Mouse (Mus musculus): ENCODE data around the gene Clec2i. TPM values are rescaled to one million over a fixed set of nuclear protein-coding genes. Genes with fewer than 3 reads are reported as not detected.
A peak's percentile ranks its signal among the peaks of the same experiment; 100 is the strongest.

Clec2i gene
- polyA plus RNA-seq, 1 experiment from 2014 or later = 0.06 TPM

DNA sequence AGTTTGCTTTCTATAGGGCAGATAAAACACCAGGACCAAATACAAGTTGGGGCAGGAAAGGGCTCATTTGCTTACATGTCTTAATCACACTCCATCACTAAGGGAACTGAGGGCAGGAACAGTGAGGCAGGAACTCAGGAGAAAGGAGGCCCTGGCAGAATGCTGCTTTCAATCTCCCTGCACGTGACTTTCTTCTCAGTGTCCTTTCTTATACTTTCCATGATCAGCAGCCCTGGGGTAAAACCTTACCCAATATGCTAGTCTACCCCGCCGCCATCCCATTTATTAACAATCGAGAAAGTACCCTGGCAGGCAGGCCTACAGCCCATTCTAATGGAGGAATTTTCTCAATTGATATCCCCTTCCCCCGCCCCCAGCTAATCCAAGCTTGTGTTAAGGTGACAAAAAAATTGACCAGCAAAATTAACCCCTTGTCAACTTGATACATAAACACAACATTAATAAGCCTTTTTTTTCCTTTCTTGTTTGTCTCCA, 42.8 kb upstream of the Clec2i start:
- DNase-seq (ENCODE audit: low spot score) (no peak), ATAC-seq (ENCODE audit: low FRiP score, low TSS enrichment) (no peak)
- Histone ChIP-seq H3K4me2 (replicated peaks; ENCODE audit: low read depth) (no peak overlapping the region), H3K4me1 (replicated peaks; ENCODE audit: control insufficient read depth, insufficient read depth) (no peaks in the 10 kb centered on the region; the same call in 1 of the 2 replicates), H3K36me3 (ENCODE audit: control insufficient read depth, insufficient read depth, low read length) (no peaks in the 10 kb centered on the region), H3K27ac (replicated peaks) (peak overlapping the region; percentile 98), H3K4me3 (ENCODE audit: low read depth, low read length) (no peak overlapping the region), H3K27me3 (ENCODE audit: control insufficient read depth, insufficient read depth, low read length) (no peaks in the 10 kb centered on the region), H3K9ac (ENCODE audit: low read length) (no peak overlapping the region), H3K9me3 (ENCODE audit: control insufficient read depth, low read length) (no peaks in the 10 kb centered on the region)
- WGBS = 78% methylated on average over 5 of the region's 5 CpGs
- TF ChIP-seq EP300 (optimal IDR thresholded peaks at IDR 0.05) (no peak), CTCF (IDR thresholded peaks at IDR 0.05; ENCODE audit: low read depth) (no peak)

GRCm38 (mm10) chr6:128845319-128845979, 41.9 kb upstream of the Clec2i start:
- Histone ChIP-seq H3K4me2 (replicated peaks; ENCODE audit: low read depth) (no peak overlapping the region), H3K27me3 (ENCODE audit: control insufficient read depth, insufficient read depth, low read length) (no peaks in the 10 kb centered on the region), H3K36me3 (ENCODE audit: control insufficient read depth, insufficient read depth, low read length) (no peaks in the 10 kb centered on the region), H3K27ac (replicated peaks) (no peak overlapping the region; the same call in 1 of the 2 replicates), H3K9ac (ENCODE audit: low read length) (no peak overlapping the region), H3K9me3 (ENCODE audit: control insufficient read depth, low read length) (no peaks in the 10 kb centered on the region), H3K4me3 (ENCODE audit: low read depth, low read length) (no peak overlapping the region), H3K4me1 (replicated peaks; ENCODE audit: control insufficient read depth, insufficient read depth) (no peaks in the 10 kb centered on the region; the same call in 1 of the 2 replicates)
- ATAC-seq (ENCODE audit: low FRiP score, low TSS enrichment) (peak; percentile 49), DNase-seq (ENCODE audit: low spot score) (peak; percentile 91)
- TF ChIP-seq CTCF (IDR thresholded peaks at IDR 0.05; ENCODE audit: low read depth) (peak; percentile 98), EP300 (optimal IDR thresholded peaks at IDR 0.05) (no peak)
- WGBS = 42% methylated on average over 7 of the region's 7 CpGs

- Histone ChIP-seq H3K27ac (replicated peaks) (no peak overlapping the region), H3K4me3 (ENCODE audit: low read depth, low read length) (no peak overlapping the region), H3K27me3 (ENCODE audit: control insufficient read depth, insufficient read depth, low read length) (no peaks in the 10 kb centered on the region), H3K36me3 (ENCODE audit: control insufficient read depth, insufficient read depth, low read length) (no peaks in the 10 kb centered on the region), H3K9ac (ENCODE audit: low read length) (no peak overlapping the region), H3K4me2 (replicated peaks; ENCODE audit: low read depth) (no peak overlapping the region), H3K4me1 (replicated peaks; ENCODE audit: control insufficient read depth, insufficient read depth) (no peaks in the 10 kb centered on the region; the same call in 1 of the 2 replicates), H3K9me3 (ENCODE audit: control insufficient read depth, low read length) (no peaks in the 10 kb centered on the region)
- DNase-seq (ENCODE audit: low spot score) (no peak), ATAC-seq (ENCODE audit: low FRiP score, low TSS enrichment) (no peak)
- no peak for TF ChIP-seq CTCF (IDR thresholded peaks at IDR 0.05; ENCODE audit: low read depth)
- no peak for TF ChIP-seq EP300 (optimal IDR thresholded peaks at IDR 0.05)
- WGBS = 72% methylated on average over 6 of the region's 9 CpGs
Measured at GRCm38 (mm10) chr6:128845998-128846542, 41.3 kb upstream of the Clec2i start.

GRCm38 (mm10) chr6:128847401-128847800, 40.0 kb upstream of the Clec2i start:
- DNase-seq (ENCODE audit: low spot score) = no peak
- Histone ChIP-seq H3K9ac (ENCODE audit: low read length) (no peak overlapping the region), H3K4me1 (replicated peaks; ENCODE audit: control insufficient read depth, insufficient read depth) (no peaks in the 10 kb centered on the region; the same call in 1 of the 2 replicates), H3K4me3 (ENCODE audit: low read depth, low read length) (no peak overlapping the region), H3K4me2 (replicated peaks; ENCODE audit: low read depth) (no peak overlapping the region), H3K27ac (replicated peaks) (no peak overlapping the region), H3K9me3 (ENCODE audit: control insufficient read depth, low read length) (no peaks in the 10 kb centered on the region), H3K36me3 (ENCODE audit: control insufficient read depth, insufficient read depth, low read length) (no peaks in the 10 kb centered on the region), H3K27me3 (ENCODE audit: control insufficient read depth, insufficient read depth, low read length) (no peaks in the 10 kb centered on the region)
- TF ChIP-seq EP300 (optimal IDR thresholded peaks at IDR 0.05) (no peak), CTCF (IDR thresholded peaks at IDR 0.05; ENCODE audit: low read depth) (no peak)
- WGBS = 95% methylated on average over 4 of the region's 4 CpGs
- ATAC-seq (ENCODE audit: low FRiP score, low TSS enrichment) = no peak

- Histone ChIP-seq H3K4me3 (ENCODE audit: low read depth, low read length) (no peak overlapping the region), H3K4me2 (replicated peaks; ENCODE audit: low read depth) (no peak overlapping the region), H3K9me3 (ENCODE audit: control insufficient read depth, low read length) (no peaks in the 10 kb centered on the region), H3K36me3 (ENCODE audit: control insufficient read depth, insufficient read depth, low read length) (no peaks in the 10 kb centered on the region), H3K27ac (replicated peaks) (no peak overlapping the region), H3K9ac (ENCODE audit: low read length) (no peak overlapping the region), H3K4me1 (replicated peaks; ENCODE audit: control insufficient read depth, insufficient read depth) (no peaks in the 10 kb centered on the region), H3K27me3 (ENCODE audit: control insufficient read depth, insufficient read depth, low read length) (no peaks in the 10 kb centered on the region)
- ATAC-seq (ENCODE audit: low FRiP score, low TSS enrichment) (peak; percentile 43; the same call in 1 of the 2 replicates), DNase-seq (ENCODE audit: low spot score) (peak; percentile 76)
- WGBS = 52% methylated on average over 2 of the region's 2 CpGs
- TF ChIP-seq EP300 (optimal IDR thresholded peaks at IDR 0.05) = no peak
- peak; percentile 83 for TF ChIP-seq CTCF (IDR thresholded peaks at IDR 0.05; ENCODE audit: low read depth)
Measured at GRCm38 (mm10) chr6:128849902-128850301, 37.5 kb upstream of the Clec2i start.

DNA sequence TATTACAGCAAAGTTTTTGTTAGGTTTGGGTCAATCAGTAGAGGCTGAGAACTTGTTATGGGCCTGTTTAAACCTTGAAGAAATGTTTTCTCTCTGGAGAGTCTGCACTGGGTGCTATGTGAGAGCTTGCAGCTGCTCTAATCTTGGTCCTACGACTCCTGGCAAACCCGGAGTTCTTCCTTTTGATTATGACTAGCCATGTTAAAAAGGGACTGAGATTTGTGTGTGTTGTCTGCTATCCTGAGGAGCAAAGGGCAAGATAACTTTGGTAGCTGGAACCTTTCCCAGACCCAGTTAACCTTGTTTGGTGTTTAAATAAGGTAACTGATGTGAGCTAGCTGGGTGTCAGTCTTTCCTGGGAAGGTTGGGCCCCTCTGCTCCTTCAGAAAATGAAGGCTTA, 36.7 kb upstream of the Clec2i start:
- Histone ChIP-seq H3K4me3 (ENCODE audit: low read depth, low read length) (no peak overlapping the region), H3K27ac (replicated peaks) (no peak overlapping the region), H3K9ac (ENCODE audit: low read length) (no peak overlapping the region), H3K27me3 (ENCODE audit: control insufficient read depth, insufficient read depth, low read length) (no peaks in the 10 kb centered on the region), H3K4me1 (replicated peaks; ENCODE audit: control insufficient read depth, insufficient read depth) (no peaks in the 10 kb centered on the region), H3K36me3 (ENCODE audit: control insufficient read depth, insufficient read depth, low read length) (no peaks in the 10 kb centered on the region), H3K4me2 (replicated peaks; ENCODE audit: low read depth) (no peak overlapping the region), H3K9me3 (ENCODE audit: control insufficient read depth, low read length) (no peaks in the 10 kb centered on the region)
- no peak for DNase-seq (ENCODE audit: low spot score)
- ATAC-seq (ENCODE audit: low FRiP score, low TSS enrichment) = no peak
- TF ChIP-seq EP300 (optimal IDR thresholded peaks at IDR 0.05) (no peak), CTCF (IDR thresholded peaks at IDR 0.05; ENCODE audit: low read depth) (no peak)
- 22% methylated on average over 2 of the region's 2 CpGs for WGBS
